Mouse (Mus musculus) layer of hippocampus, adult 2 months (tissue): ENCODE results near the gene Gm6034. TPM values are rescaled to one million over a fixed set of nuclear protein-coding genes. Genes with fewer than 3 reads are reported as not detected.
"Not testable (repeated sequence)": the region's sequence is repeated elsewhere in the genome, so short reads cannot be mapped to it uniquely, and the experiment has no call there.

Experiments used
- DNase-seq, 2 experiments: peaks; one replicate each; pipeline ENCODE4 v3.0.0; 2022; ENCODE audit warnings: low spot score in 2 of 2
- H3K27ac ChIP-seq: fragments of 200-600 bp; 2 replicates; pipeline ENCODE4 v1.8.1; 2022
- H3K4me3 ChIP-seq: fragments of 200-600 bp; 2 replicates; pipeline ENCODE4 v1.8.1; 2022; ENCODE audit warnings: mild to moderate bottlenecking
- CTCF ChIP-seq: fragments of 200-600 bp; conservative IDR thresholded peaks from 2 replicates; pipeline ENCODE4 v1.8.1; 2022; ENCODE audit warnings: antibody characterized with exemption, mild to moderate bottlenecking, moderate library complexity
- total RNA-seq, 2 experiments: library from RNA; stranded (reverse); gene quantifications; 2 replicates each; pipeline ENCODE4 v1.2.3; 2021

Gm6034 gene
- total RNA-seq, 2 experiments from 2014 or later = not detected

DNA sequence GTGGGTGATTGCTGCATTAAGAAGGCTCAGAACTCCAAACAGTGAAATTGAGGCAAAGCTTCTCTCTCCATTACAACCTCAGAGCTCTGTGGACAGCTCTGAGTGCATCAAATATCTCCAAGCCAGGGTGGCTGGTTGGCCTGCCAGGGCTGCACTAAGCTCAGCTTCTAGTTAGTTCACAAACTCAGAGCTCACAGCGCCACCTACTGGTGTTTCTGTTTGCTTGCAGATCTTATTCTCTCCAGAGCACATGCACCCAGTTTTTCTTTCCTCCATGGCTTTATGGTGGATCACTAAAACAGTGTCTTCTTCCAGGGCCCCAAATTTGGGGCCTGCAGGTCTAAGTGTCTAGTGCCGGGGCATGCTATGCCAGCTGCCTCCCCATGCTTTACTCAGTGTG is 18.1 kb downstream of the Gm6034 start:
- Histone ChIP-seq H3K27ac (no peak overlapping the region), H3K4me3 (no peak overlapping the region)
- peak; percentile 86 to 96 for DNase-seq
- TF ChIP-seq CTCF = peak; percentile 89

GRCm38 (mm10) chr17:36081901-36082300 is 39.1 kb downstream of the Gm6034 start:
- not testable (repeated sequence) for H3K4me3 ChIP-seq, H3K27ac ChIP-seq, DNase-seq

DNA sequence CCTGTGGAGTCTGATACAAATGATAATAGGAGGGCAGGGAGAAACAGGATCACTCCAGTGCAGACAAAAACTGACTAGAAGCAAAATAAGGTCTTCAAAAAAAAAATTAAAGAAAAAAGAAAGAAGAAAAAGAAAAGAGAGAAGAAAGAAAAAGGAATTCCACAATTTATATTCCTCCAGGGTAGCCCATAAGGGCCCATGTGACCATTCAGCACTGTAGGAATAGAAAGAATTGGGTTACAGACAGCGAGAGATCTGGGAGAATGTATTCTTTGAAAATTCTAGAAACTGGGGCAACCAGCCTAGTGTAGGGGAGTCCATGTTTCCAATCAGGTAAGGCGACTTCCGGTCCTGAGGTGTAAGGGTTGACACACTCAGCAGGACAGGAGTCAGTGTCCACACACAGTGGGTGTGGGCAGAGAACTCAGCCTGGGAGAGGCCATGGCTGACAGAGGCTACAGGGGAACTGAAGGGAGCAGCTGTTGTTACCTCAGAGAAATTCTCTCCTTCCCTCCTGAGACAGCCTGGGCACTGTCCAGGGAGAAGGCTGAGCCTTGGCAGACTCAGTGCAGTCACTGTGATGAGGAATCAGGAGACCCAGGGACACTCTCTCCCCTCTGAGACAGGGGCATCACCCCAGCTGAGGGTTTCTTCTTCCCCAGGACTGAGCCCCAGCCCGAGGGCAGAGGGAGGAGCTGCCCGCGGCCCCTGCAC is 39.9 kb downstream of the Gm6034 start:
- not testable (repeated sequence) for DNase-seq, H3K27ac ChIP-seq
- H3K4me3 ChIP-seq = peak overlapping the region; percentile 58; the same call in 1 of the 2 replicates

DNA sequence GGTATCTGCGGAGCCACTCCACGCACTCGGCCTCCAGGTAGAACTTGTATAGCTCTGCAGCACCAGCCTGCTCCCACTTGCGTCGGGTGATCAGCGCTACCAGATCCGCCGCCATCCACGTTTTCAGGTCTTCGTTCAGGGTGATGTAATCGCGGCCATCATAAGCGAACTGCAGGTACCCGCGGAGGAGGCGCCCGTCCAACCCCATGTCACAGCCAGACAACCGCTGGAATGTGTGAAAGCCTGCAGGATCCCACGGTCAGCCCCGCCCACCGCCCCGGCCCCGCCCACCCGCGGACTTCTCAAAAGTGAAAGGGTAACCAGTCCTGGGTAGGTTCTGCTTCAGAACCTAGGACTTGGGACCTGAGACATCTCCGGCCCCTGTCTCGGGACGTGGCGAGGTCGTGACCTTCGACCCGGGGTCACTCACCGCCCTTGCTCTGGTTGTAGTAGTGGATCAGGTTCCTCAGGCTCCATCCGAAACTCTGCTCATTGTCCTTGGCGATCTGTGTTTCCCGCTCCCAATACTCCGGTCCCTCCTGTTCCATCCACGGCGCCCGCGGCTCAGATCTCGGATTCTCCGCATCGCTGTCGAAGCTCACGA is 40.6 kb downstream of the Gm6034 start:
- peak overlapping the region; percentile 58 for H3K4me3 ChIP-seq
- TF ChIP-seq CTCF = no peak
- no peak for DNase-seq
- no peak overlapping the region for H3K27ac ChIP-seq

- DNase-seq = no peak
- TF ChIP-seq CTCF = no peak
- no peak overlapping the region for H3K27ac ChIP-seq
- H3K4me3 ChIP-seq = peak overlapping the region; percentile 58
Measured at GRCm38 (mm10) chr17:36083870-36084451, 41.2 kb downstream of the Gm6034 start.

DNA sequence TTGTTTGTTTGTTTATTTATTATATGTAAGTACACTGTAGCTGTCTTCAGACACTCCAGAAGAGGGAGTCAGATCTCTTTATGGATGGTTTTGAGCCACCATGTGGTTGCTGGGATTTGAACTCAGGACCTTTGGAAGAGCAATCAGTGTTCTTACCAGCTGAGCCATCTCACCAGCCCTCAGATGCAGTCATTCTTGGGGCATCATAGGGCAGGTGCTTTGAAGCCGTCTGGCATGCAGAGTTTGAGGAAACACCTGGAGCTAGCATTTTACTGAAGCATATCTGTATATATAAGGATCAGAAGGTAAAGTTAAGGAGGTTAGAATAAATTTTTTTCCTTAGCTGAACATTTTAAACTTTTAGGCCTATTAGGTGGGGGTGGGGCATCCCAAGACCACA is 43.2 kb downstream of the Gm6034 start:
- not testable (repeated sequence) for H3K27ac ChIP-seq, DNase-seq, H3K4me3 ChIP-seq

DNA sequence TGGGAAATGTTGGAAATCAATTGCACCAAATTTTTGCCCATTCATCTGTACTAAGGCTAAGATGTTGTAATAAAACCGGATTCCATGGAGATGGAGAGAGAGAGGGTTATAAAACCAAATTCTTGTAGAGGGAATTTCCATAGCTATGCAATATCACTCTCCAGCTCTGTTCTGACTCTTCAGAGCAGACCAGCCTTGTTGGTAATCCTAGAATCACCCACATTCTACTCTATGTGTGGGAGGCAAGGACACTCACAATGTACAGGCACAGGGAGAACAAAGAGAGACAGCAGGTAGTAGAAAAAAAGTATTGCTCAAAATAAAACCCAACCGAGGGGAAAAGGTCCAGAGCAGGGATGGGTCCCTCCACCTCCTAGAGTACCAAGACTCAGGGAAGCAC is 49.2 kb downstream of the Gm6034 start:
- not testable (repeated sequence) for DNase-seq, H3K27ac ChIP-seq, H3K4me3 ChIP-seq

GRCm38 (mm10) chr17:36092520-36092919 is 49.8 kb downstream of the Gm6034 start:
- not testable (repeated sequence) for H3K4me3 ChIP-seq, H3K27ac ChIP-seq, DNase-seq

DNA sequence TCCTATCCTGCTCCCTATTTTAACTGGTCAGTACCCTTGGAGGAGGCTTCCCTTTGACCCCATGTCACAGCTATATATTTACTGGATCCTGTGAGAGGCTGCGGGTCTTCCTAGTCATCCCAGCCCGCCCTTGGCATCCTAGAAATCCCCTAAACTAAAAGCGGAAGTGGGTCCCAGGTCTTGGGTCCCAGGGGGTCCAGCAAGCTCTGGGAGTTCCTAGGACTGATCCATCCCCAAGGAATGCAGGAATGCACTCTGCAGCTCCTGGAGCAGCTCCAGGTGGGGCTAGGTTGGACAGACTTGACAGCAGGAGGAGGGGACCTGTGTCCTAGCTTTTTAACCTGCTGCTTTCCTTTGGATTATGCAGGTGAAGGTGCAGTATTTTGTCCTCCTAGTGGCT is 51.2 kb downstream of the Gm6034 start:
- H3K4me3 ChIP-seq = no peak overlapping the region
- TF ChIP-seq CTCF = no peak
- no peak overlapping the region for H3K27ac ChIP-seq
- no peak for DNase-seq

DNA sequence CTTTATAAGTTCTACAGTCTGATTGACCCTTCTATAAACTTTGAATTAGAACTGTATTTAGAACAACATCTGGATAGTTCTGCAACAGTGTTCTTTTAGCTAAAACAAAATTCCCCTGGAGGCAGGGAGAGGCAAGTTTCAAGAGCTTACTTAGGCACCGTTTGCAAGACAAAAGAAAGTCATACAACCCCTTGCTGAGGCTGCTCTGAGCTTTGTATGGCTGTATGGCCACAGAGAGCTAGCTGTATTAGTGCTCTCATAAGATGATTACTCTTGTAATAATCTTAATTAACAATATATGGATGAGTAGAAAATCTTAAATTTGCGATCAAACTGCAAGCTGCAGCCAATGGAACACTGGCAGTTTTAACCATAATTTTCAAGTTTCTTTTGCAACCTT is 56.8 kb downstream of the Gm6034 start:
- H3K4me3 ChIP-seq, H3K27ac ChIP-seq, DNase-seq: not testable (repeated sequence)

DNA sequence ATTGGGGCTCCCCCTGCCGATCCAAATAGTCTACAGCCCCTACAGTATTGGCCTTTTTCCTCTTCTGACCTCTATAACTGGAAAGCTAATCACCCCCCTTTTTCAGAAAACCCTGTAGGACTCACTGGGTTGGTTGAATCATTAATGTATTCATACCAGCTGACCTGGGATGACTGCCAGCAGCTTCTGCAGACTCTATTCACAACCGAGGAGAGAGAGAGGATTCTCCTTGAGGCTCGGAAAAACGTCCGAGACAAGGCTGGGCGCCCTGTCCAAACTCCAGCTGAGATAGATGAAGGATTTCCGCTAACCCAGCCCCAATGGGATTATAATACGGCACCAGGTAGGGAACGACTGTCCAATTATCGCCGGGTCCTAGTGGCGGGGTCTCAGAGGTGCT is 59.3 kb downstream of the Gm6034 start:
- H3K4me3 ChIP-seq, H3K27ac ChIP-seq: not testable (repeated sequence)

More for the DNA sequence above, 59.3 kb downstream of the Gm6034 start:
- not testable (repeated sequence) for DNase-seq

Other genes starting within 250 kb of the Gm6034 start
- gene Ier3, start 221.3 kb upstream of the Gm6034 start, total RNA-seq = 1 to 10 TPM; 5.0 to 6.1 TPM
- 100 to 1,000 TPM; 124 to 128 TPM for gene Flot1, start 219.7 kb upstream of the Gm6034 start, total RNA-seq
- 100 to 1,000 TPM; 355 to 363 TPM for gene Tubb5, start 204.7 kb upstream of the Gm6034 start, total RNA-seq
- 10 to 100 TPM; 16.9 to 18.4 TPM for gene Mdc1, start 201.4 kb upstream of the Gm6034 start, total RNA-seq
- gene Nrm, start 181.6 kb upstream of the Gm6034 start, total RNA-seq = 1 to 10 TPM; 1.7 to 1.8 TPM
- gene Ppp1r18, start 177.4 kb upstream of the Gm6034 start, total RNA-seq = 1 to 10 TPM; 8.7 to 9.8 TPM
- gene Dhx16, start 163.1 kb upstream of the Gm6034 start, total RNA-seq = 10 to 100 TPM; 28.1 to 31.3 TPM
- gene 2310061I04Rik, start 145.5 kb upstream of the Gm6034 start, total RNA-seq = 10 to 100 TPM; 53.4 to 62.4 TPM
- gene Atat1, start 132.9 kb upstream of the Gm6034 start, total RNA-seq = 10 to 100 TPM; 58.7 to 64.8 TPM
- 10 to 100 TPM; 36.3 to 43.0 TPM for gene Mrps18b, start 126.6 kb upstream of the Gm6034 start, total RNA-seq
- gene Ppp1r10, start 126.5 kb upstream of the Gm6034 start, total RNA-seq = 10 to 100 TPM; 83.2 to 83.8 TPM
- 10 to 100 TPM; 69.9 to 77.3 TPM for gene Abcf1, start 73.2 kb upstream of the Gm6034 start, total RNA-seq
- 100 to 1,000 TPM; 140 to 147 TPM for gene Gnl1, start 63.1 kb upstream of the Gm6034 start, total RNA-seq
- 10 to 100 TPM; 45.8 to 50.7 TPM for gene Prr3, start 62.7 kb upstream of the Gm6034 start, total RNA-seq
- gene H2-T24, start 22.4 kb upstream of the Gm6034 start, total RNA-seq = 1 to 10 TPM; 1.7 to 2.4 TPM
- 1 to 10 TPM; 5.2 to 6.0 TPM for gene H2-T23, start 10.1 kb upstream of the Gm6034 start, total RNA-seq
- gene H2-T22, start 214 bp upstream of the Gm6034 start, total RNA-seq = 10 to 100 TPM in 1 of 2 experiments, 1 to 10 TPM in 1; 9.1 to 10.3 TPM
- 1 to 10 TPM; 1.6 to 1.7 TPM for gene Gm11127, start 15.4 kb downstream of the Gm6034 start, total RNA-seq
- under 1 TPM in 1 of 2 experiments, not detected in 1; 0.29 TPM for gene Gm19684, start 78.7 kb downstream of the Gm6034 start, total RNA-seq
- gene Gm7030, start 86.5 kb downstream of the Gm6034 start, total RNA-seq = not detected
- not detected for gene Gm8909, start 125.6 kb downstream of the Gm6034 start, total RNA-seq
- gene H2-T3, start 147.3 kb downstream of the Gm6034 start, total RNA-seq = not detected
- 10 to 100 TPM; 43.6 to 44.1 TPM for gene Rpp21, start 215.1 kb downstream of the Gm6034 start, total RNA-seq
- 10 to 100 TPM; 23.6 to 25.3 TPM for gene Trim39, start 229.3 kb downstream of the Gm6034 start, total RNA-seq
- gene H2-M10.2, start 243.5 kb downstream of the Gm6034 start, total RNA-seq = not detected